Mouse (Mus musculus): Measurements from ENCODE around the gene Usp30. TPM values are rescaled to one million over a fixed set of nuclear protein-coding genes. Genes with fewer than 3 reads are reported as not detected.
A peak's percentile ranks its signal among the peaks of the same experiment; 100 is the strongest.

Usp30 gene
- polyA plus RNA-seq, 1 experiment = 3.6 TPM

- WGBS = 84% methylated on average over 14 of the region's 14 CpGs
- H3K4me3 ChIP-seq (replicated peaks; ENCODE audit: control insufficient read depth, low read depth, low read length) = no peak overlapping the region
- no peaks in the 10 kb centered on the region; the same call in 1 of the 2 replicates for H3K4me1 ChIP-seq (ENCODE audit: control insufficient read depth, insufficient read depth, low read length)
- H3K27ac ChIP-seq (ENCODE audit: control insufficient read depth, insufficient read depth, low read depth, low read length, poor library complexity) = no peak overlapping the region
- TF ChIP-seq CTCF (IDR thresholded peaks at IDR 0.05; ENCODE audit: control insufficient read depth, insufficient read depth, low read length) (no peak), POLR2A (IDR thresholded peaks at IDR 0.05; ENCODE audit: borderline replicate concordance, control insufficient read depth, low read depth, low read length) (no peak)
Measured at GRCm38 (mm10) chr5:114147043-114147972, 82.0 kb downstream of the Usp30 start.

DNA sequence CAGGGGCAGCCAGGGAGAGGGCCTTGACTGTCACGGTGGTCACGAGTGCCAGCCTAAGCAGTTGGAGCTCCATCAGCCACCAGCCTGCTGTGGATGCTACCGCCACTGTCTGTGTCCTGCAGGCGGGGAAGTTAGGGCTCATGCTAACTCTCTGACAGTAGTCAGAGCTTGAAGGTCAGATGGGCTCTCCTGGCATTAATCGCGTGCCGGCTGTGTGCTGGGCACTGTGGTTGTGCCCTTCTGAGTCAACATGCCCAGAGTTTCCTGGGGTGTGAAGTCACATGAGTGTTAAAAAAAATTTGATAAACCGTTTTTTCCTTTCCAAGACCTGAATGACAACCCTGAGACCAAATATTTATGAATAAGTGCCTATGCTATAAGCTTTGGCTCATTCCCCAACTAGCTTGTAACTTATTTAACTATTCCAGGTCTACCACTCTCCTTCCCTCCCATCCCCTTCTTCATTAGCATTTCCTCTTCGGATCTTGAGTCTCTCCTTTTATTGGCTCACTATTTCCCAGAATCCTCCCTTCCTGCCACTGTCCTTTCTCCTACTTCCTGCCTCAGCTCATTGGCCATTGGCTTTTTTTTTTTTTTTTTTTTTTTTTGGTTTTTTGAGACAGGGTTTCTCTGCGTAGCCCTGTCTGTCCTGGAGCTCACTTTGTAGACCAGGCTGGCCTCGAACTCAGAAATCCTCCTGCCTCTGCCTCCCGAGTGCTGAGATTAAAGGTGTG lies 87.3 kb downstream of the Usp30 start:
- Histone ChIP-seq H3K27ac (ENCODE audit: control insufficient read depth, insufficient read depth, low read depth, low read length, poor library complexity) (no peak overlapping the region), H3K4me1 (ENCODE audit: control insufficient read depth, insufficient read depth, low read length) (no peaks in the 10 kb centered on the region; the same call in 1 of the 2 replicates), H3K4me3 (replicated peaks; ENCODE audit: control insufficient read depth, low read depth, low read length) (no peak overlapping the region)
- TF ChIP-seq CTCF (IDR thresholded peaks at IDR 0.05; ENCODE audit: control insufficient read depth, insufficient read depth, low read length) (no peak), POLR2A (IDR thresholded peaks at IDR 0.05; ENCODE audit: borderline replicate concordance, control insufficient read depth, low read depth, low read length) (no peak)
- 67% methylated on average over 12 of the region's 12 CpGs for WGBS

- Histone ChIP-seq H3K27ac (ENCODE audit: control insufficient read depth, insufficient read depth, low read depth, low read length, poor library complexity) (no peak overlapping the region), H3K4me1 (ENCODE audit: control insufficient read depth, insufficient read depth, low read length) (no peaks in the 10 kb centered on the region), H3K4me3 (replicated peaks; ENCODE audit: control insufficient read depth, low read depth, low read length) (no peak overlapping the region)
- TF ChIP-seq CTCF (IDR thresholded peaks at IDR 0.05; ENCODE audit: control insufficient read depth, insufficient read depth, low read length) = 0 out of 2 replicates have a peak, but pooled peaks have one; percentile 34
- TF ChIP-seq POLR2A (IDR thresholded peaks at IDR 0.05; ENCODE audit: borderline replicate concordance, control insufficient read depth, low read depth, low read length) = no peak
- 34% methylated on average over 12 of the region's 12 CpGs for WGBS
Measured at GRCm38 (mm10) chr5:114153490-114153889, 88.2 kb downstream of the Usp30 start.

DNA sequence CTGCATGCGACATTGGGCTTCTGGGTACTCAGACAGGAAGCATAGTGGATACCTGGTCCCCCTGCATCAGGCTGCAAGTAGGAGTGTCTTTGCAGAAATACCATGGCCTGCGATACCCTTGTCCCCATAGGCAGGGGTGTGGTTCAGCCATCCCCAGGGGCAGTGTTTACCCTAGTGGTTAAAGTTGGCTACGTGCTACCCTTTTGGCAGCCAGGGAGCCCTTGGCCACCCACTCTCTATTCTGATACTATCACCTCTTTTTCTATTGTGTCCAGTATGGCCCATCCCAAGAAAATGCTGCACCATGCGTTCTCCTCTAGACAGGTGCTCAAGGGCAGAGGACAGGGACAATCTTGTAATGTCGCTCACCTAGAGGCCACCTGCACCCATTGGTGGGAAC lies 89.5 kb downstream of the Usp30 start:
- WGBS = 82% methylated on average over 5 of the region's 5 CpGs
- Histone ChIP-seq H3K4me3 (replicated peaks; ENCODE audit: control insufficient read depth, low read depth, low read length) (no peak overlapping the region), H3K27ac (ENCODE audit: control insufficient read depth, insufficient read depth, low read depth, low read length, poor library complexity) (no peak overlapping the region), H3K4me1 (ENCODE audit: control insufficient read depth, insufficient read depth, low read length) (no peaks in the 10 kb centered on the region)
- TF ChIP-seq CTCF (IDR thresholded peaks at IDR 0.05; ENCODE audit: control insufficient read depth, insufficient read depth, low read length) (no peak), POLR2A (IDR thresholded peaks at IDR 0.05; ENCODE audit: borderline replicate concordance, control insufficient read depth, low read depth, low read length) (no peak)

DNA sequence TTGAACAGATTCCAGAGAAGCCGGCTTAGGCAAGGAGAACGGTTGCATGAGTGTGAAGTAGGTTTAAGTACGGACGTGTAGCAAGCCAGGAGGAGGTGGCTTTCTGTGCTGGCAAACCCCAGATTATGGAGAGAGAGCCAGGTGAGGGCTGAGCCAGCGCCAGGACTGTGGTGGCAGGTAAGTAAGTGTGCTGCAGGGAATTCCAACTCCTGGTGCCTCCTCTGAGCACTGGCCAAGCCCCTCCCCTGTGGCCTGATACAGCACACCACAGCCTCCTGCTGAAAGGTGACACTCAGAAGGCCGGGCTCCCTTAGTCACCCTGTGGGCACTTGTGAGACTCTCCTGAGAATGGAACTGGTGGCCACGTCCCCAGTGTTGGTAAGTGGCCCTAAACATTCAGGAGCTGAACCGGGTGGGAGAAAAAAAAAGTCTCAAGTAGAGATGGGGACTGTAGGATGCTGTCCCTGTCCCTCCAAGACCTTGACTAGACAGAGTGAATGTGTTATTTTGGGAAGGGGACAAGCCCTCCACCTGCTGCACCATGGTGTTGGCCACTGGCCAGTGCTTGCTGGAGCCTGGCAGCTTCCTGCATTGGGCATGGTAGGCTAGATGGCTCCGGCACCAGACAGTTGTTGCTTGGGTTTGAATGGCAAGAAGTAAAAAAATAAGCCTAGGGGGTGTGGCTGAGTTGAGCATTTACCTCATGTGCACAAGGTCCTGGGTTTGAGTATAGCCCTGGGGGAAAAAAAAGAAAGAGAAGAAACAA lies 90.1 kb downstream of the Usp30 start:
- no peaks in the 10 kb centered on the region for H3K4me1 ChIP-seq (ENCODE audit: control insufficient read depth, insufficient read depth, low read length)
- 56% methylated on average over 9 of the region's 9 CpGs for WGBS
- H3K4me3 ChIP-seq (replicated peaks; ENCODE audit: control insufficient read depth, low read depth, low read length) = no peak overlapping the region
- H3K27ac ChIP-seq (ENCODE audit: control insufficient read depth, insufficient read depth, low read depth, low read length, poor library complexity) = no peak overlapping the region
- TF ChIP-seq POLR2A (IDR thresholded peaks at IDR 0.05; ENCODE audit: borderline replicate concordance, control insufficient read depth, low read depth, low read length) (no peak), CTCF (IDR thresholded peaks at IDR 0.05; ENCODE audit: control insufficient read depth, insufficient read depth, low read length) (no peak)

DNA sequence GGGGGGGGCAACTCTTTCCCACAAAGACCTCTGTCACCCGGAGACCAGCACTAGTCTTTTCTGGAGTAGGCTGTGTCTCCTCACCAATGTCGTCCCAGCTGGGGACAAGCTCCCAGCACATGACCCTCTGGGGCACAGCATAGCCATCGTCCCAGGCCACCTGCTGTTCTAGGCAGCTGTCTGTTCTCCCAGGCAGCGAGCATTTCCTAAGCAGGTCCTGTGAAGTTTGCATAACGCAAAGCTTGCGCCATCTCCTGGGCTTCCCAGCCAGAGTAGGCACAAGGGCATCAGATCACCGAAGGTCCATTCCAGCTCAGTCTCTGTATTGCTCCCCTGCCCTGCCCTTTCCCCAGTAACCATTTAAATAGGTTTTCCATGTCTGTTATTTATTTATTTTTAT lies 92.0 kb downstream of the Usp30 start:
- TF ChIP-seq POLR2A (IDR thresholded peaks at IDR 0.05; ENCODE audit: borderline replicate concordance, control insufficient read depth, low read depth, low read length) (no peak), CTCF (IDR thresholded peaks at IDR 0.05; ENCODE audit: control insufficient read depth, insufficient read depth, low read length) (no peak)
- 47% methylated on average over 7 of the region's 7 CpGs for WGBS
- H3K4me3 ChIP-seq (replicated peaks; ENCODE audit: control insufficient read depth, low read depth, low read length) = no peak overlapping the region

DNA sequence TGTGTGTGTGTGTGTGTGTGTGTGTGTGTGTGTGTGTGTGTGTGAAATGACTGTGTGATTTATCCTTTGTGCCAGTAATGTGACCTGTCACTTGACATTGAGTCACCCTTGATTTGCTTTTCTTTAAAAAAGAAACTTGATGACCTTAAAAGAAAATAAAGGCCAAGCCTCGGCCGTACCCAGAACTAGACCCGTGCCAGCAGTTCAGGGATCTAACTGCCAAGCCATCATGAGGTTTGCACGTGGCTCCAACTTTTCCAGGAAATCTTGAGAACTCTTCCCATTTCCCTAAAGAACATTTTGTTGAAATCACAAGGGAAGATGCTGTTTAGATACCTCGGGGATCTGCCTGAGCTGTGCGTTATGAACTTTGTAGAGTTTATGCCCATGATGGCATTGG lies 96.2 kb downstream of the Usp30 start:
- H3K27ac ChIP-seq (ENCODE audit: control insufficient read depth, insufficient read depth, low read depth, low read length, poor library complexity) = no peak overlapping the region
- TF ChIP-seq POLR2A (IDR thresholded peaks at IDR 0.05; ENCODE audit: borderline replicate concordance, control insufficient read depth, low read depth, low read length) (no peak), CTCF (IDR thresholded peaks at IDR 0.05; ENCODE audit: control insufficient read depth, insufficient read depth, low read length) (no peak)
- no peak overlapping the region for H3K4me3 ChIP-seq (replicated peaks; ENCODE audit: control insufficient read depth, low read depth, low read length)
- no peaks in the 10 kb centered on the region for H3K4me1 ChIP-seq (ENCODE audit: control insufficient read depth, insufficient read depth, low read length)
- whole genome bisulfite sequencing = 80% methylated on average over 6 of the region's 6 CpGs

More for the DNA sequence above, 92.0 kb downstream of the Usp30 start:
- Histone ChIP-seq H3K4me1 (ENCODE audit: control insufficient read depth, insufficient read depth, low read length) (no peaks in the 10 kb centered on the region), H3K27ac (ENCODE audit: control insufficient read depth, insufficient read depth, low read depth, low read length, poor library complexity) (no peak overlapping the region)
